Mouse (Mus musculus) olfactory bulb, adult 2 months (tissue): ENCODE measurements around the gene Cd300lf. TPM values are rescaled to one million over a fixed set of nuclear protein-coding genes. Genes with fewer than 3 reads are reported as not detected.

Experiments used
- H3K27ac ChIP-seq: fragments of 200-500 bp; 2 replicates; pipeline ENCODE4 v1.5.1; 2012; ENCODE audit warnings: low read depth, low read length; ENCODE audit not compliant: insufficient read depth
- H3K4me1 ChIP-seq: fragments of 200-500 bp; 2 replicates; pipeline ENCODE4 v1.6.1; 2012; ENCODE audit warnings: low read length; ENCODE audit not compliant: control insufficient read depth, insufficient read depth
- H3K4me3 ChIP-seq: fragments of 200-500 bp; 2 replicates; pipeline ENCODE4 v1.5.1; 2012; ENCODE audit warnings: mild to moderate bottlenecking, low read depth, low read length, moderate library complexity; ENCODE audit not compliant: insufficient read depth
- CTCF ChIP-seq: fragments of 200-500 bp; IDR thresholded peaks from 2 replicates; pipeline ENCODE4 v1.5.1; 2012; ENCODE audit warnings: low read depth, mild to moderate bottlenecking, low read length, moderate library complexity; ENCODE audit not compliant: insufficient read depth
- POLR2A ChIP-seq: fragments of 200-500 bp; IDR thresholded peaks from 2 replicates; pipeline ENCODE4 v1.6.1; 2012; ENCODE audit warnings: mild to moderate bottlenecking, low read depth, low read length, moderate library complexity; ENCODE audit not compliant: insufficient read depth
- WGBS: fragments of 180-500 bp; shearing (Covaris S2); methylation state at CpG from one replicate; pipeline ENCODE4 v1.1.7; 2018; 5-methylcytosine and 5-hydroxymethylcytosine counted together
- polyA plus RNA-seq: library from polyadenylated mRNA; stranded (reverse); fragments of >200 nt; gene quantifications from 2 replicates; pipeline ENCODE4 v1.2.4, GENCODE M21; 2012; ENCODE audit warnings: low replicate concordance; ENCODE audit not compliant: missing spikeins, insufficient read depth, insufficient read length

Gene Cd300lf
- not detected in 2 replicates for polyA plus RNA-seq

GRCm38 (mm10) chr11:115133800-115134199 lies at the start of gene Cd300lf:
Gene Cd300lf, minus strand, starts transcription at chr11:115133992.
- H3K4me1 ChIP-seq: no peaks in the 10 kb centered on the region
- WGBS: 81% methylated on average over 8 of the region's 8 CpGs
- no peak within 1 kb of the TSS for H3K4me3 ChIP-seq
- TF ChIP-seq POLR2A (no peak), CTCF (no peak)
- no peak within 1 kb of the TSS for H3K27ac ChIP-seq

GRCm38 (mm10) chr11:115181913-115182638 lies 48.3 kb upstream of the Cd300lf start:
- H3K4me1 ChIP-seq: peaks cover 16% of the 10 kb centered on the region
- TF ChIP-seq CTCF (peak; percentile 89), POLR2A (no peak)
- no peak overlapping the region for H3K27ac ChIP-seq
- 27% methylated on average over 12 of the region's 12 CpGs for WGBS
- H3K4me3 ChIP-seq: no peak overlapping the region

- Histone ChIP-seq H3K4me3 (no peak overlapping the region), H3K27ac (no peak overlapping the region), H3K4me1 (peaks cover 16% of the 10 kb centered on the region)
- no peak for TF ChIP-seq CTCF
- no peak for TF ChIP-seq POLR2A
- WGBS: 53% methylated on average over 6 of the region's 6 CpGs
Observed at GRCm38 (mm10) chr11:115179881-115180280, 46.1 kb upstream of the Cd300lf start.

GRCm38 (mm10) chr11:115179191-115179590 lies 45.4 kb upstream of the Cd300lf start:
- WGBS: 41% methylated on average over 6 of the region's 6 CpGs
- Histone ChIP-seq H3K4me3 (no peak overlapping the region), H3K27ac (no peak overlapping the region), H3K4me1 (peaks cover 19% of the 10 kb centered on the region)
- TF ChIP-seq CTCF: no peak
- TF ChIP-seq POLR2A: no peak

GRCm38 (mm10) chr11:115178766-115179165 lies 45.0 kb upstream of the Cd300lf start:
- WGBS: 57% methylated on average over 2 of the region's 2 CpGs
- no peak for TF ChIP-seq POLR2A
- TF ChIP-seq CTCF: no peak
- H3K4me1 ChIP-seq: peaks cover 22% of the 10 kb centered on the region
- no peak overlapping the region for H3K4me3 ChIP-seq
- H3K27ac ChIP-seq: 0 out of 2 replicates have a peak overlapping the region, but pooled peaks have one; percentile 8

GRCm38 (mm10) chr11:115177559-115178195 lies 43.9 kb upstream of the Cd300lf start:
- 58% methylated on average over 10 of the region's 10 CpGs for WGBS
- Histone ChIP-seq H3K27ac (no peak overlapping the region), H3K4me3 (no peak overlapping the region), H3K4me1 (peaks cover 27% of the 10 kb centered on the region)
- no peak for TF ChIP-seq POLR2A
- no peak for TF ChIP-seq CTCF

- no peak overlapping the region for H3K4me3 ChIP-seq
- no peak overlapping the region for H3K27ac ChIP-seq
- 71% methylated on average over 24 of the region's 24 CpGs for WGBS
- peaks cover 31% of the 10 kb centered on the region for H3K4me1 ChIP-seq
- TF ChIP-seq POLR2A (no peak), CTCF (no peak)
Observed at GRCm38 (mm10) chr11:115176399-115177190, 42.8 kb upstream of the Cd300lf start.

- no peak overlapping the region for H3K27ac ChIP-seq
- H3K4me3 ChIP-seq: no peak overlapping the region
- H3K4me1 ChIP-seq: peaks cover 27% of the 10 kb centered on the region
- WGBS: 41% methylated on average over 16 of the region's 16 CpGs
- TF ChIP-seq CTCF: no peak
- no peak for TF ChIP-seq POLR2A
Observed at GRCm38 (mm10) chr11:115173549-115174339, 40.0 kb upstream of the Cd300lf start.
